Mouse (Mus musculus) megakaryocyte, embryonic 14.5 days (primary cell): ENCODE results near the gene Taf1. TPM values are rescaled to one million over a fixed set of nuclear protein-coding genes. Genes with fewer than 3 reads are reported as not detected.

Experiments used
- H3K27me3 ChIP-seq: replicated peaks from 2 replicates; pipeline ENCODE3; 2012; ENCODE audit warnings: inconsistent platforms
- H3K36me3 ChIP-seq: replicated peaks from 2 replicates; pipeline ENCODE3; 2012; ENCODE audit warnings: low read length, inconsistent platforms, mixed read lengths
- H3K4me1 ChIP-seq: 2 replicates; pipeline ENCODE4 v1.6.1; 2012; ENCODE audit warnings: inconsistent platforms
- H3K4me3 ChIP-seq: replicated peaks from 2 replicates; pipeline ENCODE3; 2012; ENCODE audit warnings: moderate library complexity, mild to moderate bottlenecking, inconsistent platforms
- H3K9me3 ChIP-seq: 2 replicates; pipeline ENCODE4 v1.6.1; 2012; ENCODE audit warnings: inconsistent platforms
- FLI1 ChIP-seq: IDR thresholded peaks from 2 replicates; pipeline ENCODE4 v1.6.1; 2012; ENCODE audit warnings: low read length, inconsistent platforms, mixed read lengths
- GATA1 ChIP-seq: IDR thresholded peaks from 3 replicates; pipeline ENCODE4 v1.6.1; 2012; ENCODE audit warnings: mixed read lengths, low read length, inconsistent platforms, borderline replicate concordance
- polyA plus RNA-seq: library from polyadenylated mRNA; stranded (reverse); fragments of >175 nt; gene quantifications from 2 replicates; pipeline ENCODE4 v1.2.3, GENCODE M21; 2012; ENCODE audit warnings: low replicate concordance; ENCODE audit not compliant: insufficient read depth

Gene Taf1
- polyA plus RNA-seq, 1 experiment: 1.3 TPM

DNA sequence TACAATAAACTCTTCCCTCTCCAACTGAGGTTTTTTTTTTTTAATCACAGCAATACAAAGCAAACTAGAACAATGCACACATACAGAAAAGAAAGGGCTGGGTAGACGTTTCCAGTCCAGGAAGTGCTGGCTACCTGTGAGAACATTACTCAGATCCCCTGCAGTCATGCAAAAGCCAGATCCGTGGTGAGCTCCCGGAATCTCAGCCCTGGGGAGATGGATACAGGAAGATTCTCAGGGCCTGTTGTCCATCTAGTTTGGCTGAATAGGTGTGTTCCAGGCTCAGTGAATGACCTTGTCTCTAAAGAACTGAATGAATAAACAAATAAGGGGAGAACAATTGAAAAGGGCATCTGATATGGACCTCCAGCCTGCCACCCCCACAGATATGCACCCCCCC, 90.0 kb downstream of the Taf1 start:
- H3K36me3 ChIP-seq: no peaks in the 10 kb centered on the region
- H3K9me3 ChIP-seq: no peaks in the 10 kb centered on the region
- peaks cover 10% of the 10 kb centered on the region for H3K4me1 ChIP-seq
- H3K27me3 ChIP-seq: peaks cover 4% of the 10 kb centered on the region
- H3K4me3 ChIP-seq: no peak overlapping the region
- TF ChIP-seq FLI1 (no peak), GATA1 (no peak)

- Histone ChIP-seq H3K4me3 (no peak overlapping the region), H3K4me1 (peaks cover 3% of the 10 kb centered on the region; the same call in 1 of the 2 replicates)
- no peak for TF ChIP-seq FLI1
- no peak for TF ChIP-seq GATA1
Observed at GRCm38 (mm10) chrX:101636821-101637525, 104.4 kb downstream of the Taf1 start.

GRCm38 (mm10) chrX:101638856-101639255, 106.3 kb downstream of the Taf1 start:
- H3K4me3 ChIP-seq: peak overlapping the region; percentile 97
- TF ChIP-seq FLI1 (no peak), GATA1 (no peak)
- H3K36me3 ChIP-seq: peaks cover 9% of the 10 kb centered on the region

More at GRCm38 (mm10) chrX:101636821-101637525, 104.4 kb downstream of the Taf1 start:
- Histone ChIP-seq H3K36me3 (no peaks in the 10 kb centered on the region), H3K9me3 (no peaks in the 10 kb centered on the region), H3K27me3 (peaks cover 15% of the 10 kb centered on the region)

GRCm38 (mm10) chrX:101639306-101639705, 106.8 kb downstream of the Taf1 start:
- Histone ChIP-seq H3K27me3 (peaks cover 13% of the 10 kb centered on the region), H3K4me1 (peaks cover 10% of the 10 kb centered on the region; the same call in 1 of the 2 replicates), H3K36me3 (peaks cover 13% of the 10 kb centered on the region), H3K9me3 (no peaks in the 10 kb centered on the region), H3K4me3 (peak overlapping the region; percentile 97)
- TF ChIP-seq FLI1: no peak
- TF ChIP-seq GATA1: no peak

More at GRCm38 (mm10) chrX:101638856-101639255, 106.3 kb downstream of the Taf1 start:
- Histone ChIP-seq H3K27me3 (peaks cover 13% of the 10 kb centered on the region), H3K4me1 (peaks cover 8% of the 10 kb centered on the region; the same call in 1 of the 2 replicates), H3K9me3 (no peaks in the 10 kb centered on the region)

GRCm38 (mm10) chrX:101639741-101640166, 107.2 kb downstream of the Taf1 start, which contains the start of gene Ogt:
Ogt (plus strand) TSS chrX:101640060.
- no peaks in the 10 kb centered on the region for H3K9me3 ChIP-seq
- peak within 1 kb of the TSS; percentile 97 for H3K4me3 ChIP-seq
- H3K27me3 ChIP-seq: peaks cover 13% of the 10 kb centered on the region
- H3K36me3 ChIP-seq: peaks cover 13% of the 10 kb centered on the region
- peaks cover 10% of the 10 kb centered on the region; the same call in 1 of the 2 replicates for H3K4me1 ChIP-seq
- TF ChIP-seq FLI1: no peak
- no peak for TF ChIP-seq GATA1

GRCm38 (mm10) chrX:101640194-101641160, 107.9 kb downstream of the Taf1 start:
- TF ChIP-seq GATA1 (0 out of 3 replicates have a peak, but pooled peaks have one; percentile 39), FLI1 (no peak)
- Histone ChIP-seq H3K36me3 (peaks cover 20% of the 10 kb centered on the region), H3K9me3 (no peaks in the 10 kb centered on the region), H3K4me1 (peaks cover 10% of the 10 kb centered on the region; the same call in 1 of the 2 replicates), H3K27me3 (peaks cover 13% of the 10 kb centered on the region), H3K4me3 (peak overlapping the region; percentile 97)

GRCm38 (mm10) chrX:101641161-101641530, 108.6 kb downstream of the Taf1 start:
- peak overlapping the region; percentile 97 for H3K4me3 ChIP-seq
- peaks cover 24% of the 10 kb centered on the region for H3K36me3 ChIP-seq
- no peak for TF ChIP-seq GATA1
- no peak for TF ChIP-seq FLI1
- peaks cover 13% of the 10 kb centered on the region for H3K27me3 ChIP-seq
- peaks cover 10% of the 10 kb centered on the region; the same call in 1 of the 2 replicates for H3K4me1 ChIP-seq
- H3K9me3 ChIP-seq: no peaks in the 10 kb centered on the region

- peaks cover 31% of the 10 kb centered on the region for H3K36me3 ChIP-seq
- peaks cover 13% of the 10 kb centered on the region for H3K27me3 ChIP-seq
- no peak for TF ChIP-seq GATA1
- TF ChIP-seq FLI1: no peak
- H3K9me3 ChIP-seq: no peaks in the 10 kb centered on the region
- peak overlapping the region; percentile 97 for H3K4me3 ChIP-seq
- H3K4me1 ChIP-seq: peaks cover 10% of the 10 kb centered on the region; the same call in 1 of the 2 replicates
Observed at GRCm38 (mm10) chrX:101642091-101642490, 109.6 kb downstream of the Taf1 start.

- peaks cover 7% of the 10 kb centered on the region for H3K27me3 ChIP-seq
- H3K4me1 ChIP-seq: peaks cover 7% of the 10 kb centered on the region; the same call in 1 of the 2 replicates
- peaks cover 48% of the 10 kb centered on the region for H3K36me3 ChIP-seq
- no peak overlapping the region for H3K4me3 ChIP-seq
- no peaks in the 10 kb centered on the region for H3K9me3 ChIP-seq
- TF ChIP-seq FLI1 (no peak), GATA1 (no peak)
Observed at GRCm38 (mm10) chrX:101645286-101645685, 112.8 kb downstream of the Taf1 start.
